Mouse (Mus musculus): ENCODE results near the gene Wfdc9.

Gene Wfdc9

DNA sequence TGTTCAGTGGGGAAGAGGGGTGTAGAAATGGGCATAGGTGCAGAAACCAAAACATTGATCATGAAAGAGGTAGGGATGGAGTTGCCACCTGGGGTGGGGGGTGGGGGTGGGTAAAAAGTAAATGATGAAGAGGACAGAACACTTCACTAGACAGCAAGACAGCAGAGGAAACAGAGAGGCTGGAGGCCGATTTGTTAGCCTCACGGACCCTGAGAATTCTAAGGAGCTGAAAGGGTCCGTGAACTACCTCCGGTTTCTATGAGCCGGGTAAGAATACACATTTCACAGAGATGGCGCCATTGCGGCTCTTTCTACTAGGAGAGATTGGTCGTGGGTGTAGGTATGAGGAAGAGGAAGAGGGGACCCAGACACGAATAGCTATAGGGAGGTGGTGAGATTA is at the start of gene Wfdc9:
Gene Wfdc9 (minus strand): TSS at position 101 of the 400 bp plus-strand sequence.
- DNase-seq (ENCODE audit: low spot score in 2 of 2), result no peak

DNA sequence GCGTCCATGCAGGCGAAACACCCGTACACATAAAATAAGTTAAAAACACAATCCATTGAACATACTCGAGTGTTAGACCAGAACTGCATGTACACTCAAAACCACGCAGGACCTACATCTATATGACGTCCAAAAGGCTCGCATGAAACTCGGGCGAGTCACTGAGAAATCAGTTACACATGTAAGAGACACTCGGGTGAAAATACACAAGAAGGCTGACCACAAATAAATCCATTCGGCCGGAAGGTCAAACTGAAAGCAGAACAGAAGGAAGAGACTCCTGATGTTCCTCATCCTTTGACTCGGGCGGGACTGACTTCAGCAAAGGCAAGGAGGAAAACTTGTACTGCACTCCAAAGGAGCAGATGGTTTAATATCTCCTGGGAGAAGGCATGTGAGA is 49.6 kb upstream of the Wfdc9 start:
- DNase-seq (ENCODE audit: low spot score in 2 of 2), result no peak

DNA sequence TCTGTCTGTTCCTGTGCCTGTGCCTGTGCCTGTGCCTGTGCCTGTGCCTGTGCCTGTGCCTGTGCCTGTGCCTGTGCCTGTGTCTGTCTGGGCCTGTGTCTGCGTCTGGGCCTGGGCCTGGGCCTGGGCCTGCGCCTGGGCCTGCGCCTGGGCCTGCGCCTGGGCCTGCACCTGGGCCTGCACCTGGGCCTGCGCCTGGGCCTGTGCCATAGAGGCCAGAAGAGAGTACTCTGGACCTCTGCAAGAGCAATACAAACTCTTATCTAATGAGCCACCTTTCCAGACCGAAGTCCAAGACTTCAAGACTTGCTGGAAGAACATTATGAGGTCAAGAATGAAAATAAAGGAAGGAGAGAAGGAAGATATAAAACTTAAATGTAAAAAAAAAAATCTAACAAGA is 48.9 kb upstream of the Wfdc9 start:
- no peak for DNase-seq (ENCODE audit: low spot score in 2 of 2)

DNA sequence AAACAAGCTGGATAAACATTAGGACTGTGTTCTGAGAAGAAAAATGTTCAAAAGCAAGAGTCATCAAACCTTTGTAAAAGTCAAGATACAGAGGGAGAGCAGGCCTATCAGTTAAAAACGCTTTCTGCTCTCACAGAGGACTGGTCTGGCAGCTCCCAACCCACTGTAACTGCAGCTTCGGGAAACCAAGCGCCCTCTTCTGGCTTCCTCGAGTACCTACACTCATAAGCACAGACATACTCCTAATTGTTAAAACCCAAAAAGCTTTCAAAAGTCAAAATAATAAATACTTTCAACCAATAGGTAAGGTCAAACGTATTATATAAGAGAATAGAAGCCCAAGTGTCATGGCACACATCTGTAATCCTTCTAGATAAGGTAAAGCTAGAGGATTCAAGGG is 47.9 kb upstream of the Wfdc9 start:
- no peak for DNase-seq (ENCODE audit: low spot score in 2 of 2)

DNA sequence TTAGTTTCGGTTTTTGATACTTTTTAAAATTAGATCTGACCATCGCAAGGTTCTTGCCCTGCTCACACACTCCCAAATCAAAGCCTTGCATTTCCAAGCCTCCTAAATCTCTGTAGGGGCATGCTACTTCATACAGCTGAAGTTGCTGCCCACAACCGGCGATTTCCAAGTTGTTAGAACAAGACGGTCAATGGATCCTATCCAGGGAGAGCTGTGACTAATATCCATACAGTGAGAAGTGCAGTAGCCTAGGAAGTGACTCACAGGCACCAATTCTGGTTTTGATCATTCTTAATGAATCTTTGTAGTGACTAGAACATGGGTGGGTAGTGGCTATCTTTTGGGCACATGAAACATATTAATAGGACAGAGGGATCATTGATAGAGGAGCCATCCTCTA is 45.4 kb upstream of the Wfdc9 start:
- DNase-seq (ENCODE audit: low spot score in 2 of 2), result no peak

DNA sequence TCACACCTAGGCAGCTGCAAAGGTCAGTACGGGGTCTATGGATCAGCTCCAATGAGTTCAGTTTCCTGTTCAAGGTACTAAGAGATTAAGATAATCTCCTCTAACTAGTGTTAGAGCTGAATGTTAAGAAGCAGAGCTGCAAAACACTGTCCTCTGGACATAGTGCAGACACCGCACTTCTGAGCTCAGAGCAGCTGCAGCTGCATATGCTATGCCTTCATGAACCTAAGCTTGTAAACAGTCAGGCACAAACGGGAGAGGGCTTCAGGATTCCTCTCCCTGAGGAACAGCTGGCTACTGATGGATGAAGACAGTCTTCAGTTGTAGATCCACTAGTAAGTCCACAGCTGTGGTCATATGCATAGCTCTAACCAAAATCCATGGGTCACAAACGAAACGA is 44.6 kb upstream of the Wfdc9 start:
- no peak for DNase-seq (ENCODE audit: low spot score in 2 of 2)

DNA sequence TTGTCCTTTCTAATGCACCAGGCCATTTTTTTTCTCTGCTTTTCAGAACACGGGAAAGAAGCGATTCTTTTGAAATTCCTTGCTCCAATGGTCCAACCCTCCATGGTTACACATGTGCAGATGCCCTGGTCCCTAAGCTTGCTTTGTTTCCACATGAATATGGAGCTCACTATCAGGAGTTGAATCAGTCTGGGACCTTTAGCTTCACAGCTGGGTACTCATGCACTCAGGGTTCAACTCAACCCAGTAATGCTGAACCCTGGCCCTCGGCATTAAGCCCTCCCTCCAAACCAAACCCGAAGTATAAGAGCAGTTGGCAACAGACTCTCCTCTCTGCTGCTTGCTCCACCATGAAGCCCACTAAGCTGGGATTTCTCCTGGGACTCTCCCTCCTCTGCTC is 41.8 kb upstream of the Wfdc9 start, which contains the start of gene Spint4:
Gene Spint4 (plus strand): TSS at position 301 of the 400 bp plus-strand sequence.
- no peak for DNase-seq (ENCODE audit: low spot score in 2 of 2)

DNA sequence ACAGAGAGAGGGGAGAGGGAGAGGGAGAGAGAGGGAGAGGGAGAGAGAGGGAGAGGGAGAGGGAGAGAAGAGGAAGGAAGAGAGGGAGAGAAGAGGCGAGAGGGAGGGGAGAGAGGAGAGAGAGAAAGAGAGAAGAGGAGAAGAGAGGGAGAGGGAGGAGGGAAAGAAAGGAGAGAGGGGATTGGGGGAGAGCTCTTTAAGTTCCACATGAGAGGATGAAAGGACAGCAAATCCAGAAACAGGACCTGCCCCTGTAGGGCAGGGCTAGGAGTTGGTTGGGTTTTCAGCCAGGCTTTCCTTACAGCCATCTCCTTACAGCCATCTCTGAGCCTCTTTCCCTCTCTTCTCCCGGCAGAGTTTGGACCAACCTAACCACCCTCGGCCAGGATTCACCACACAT is 28.4 kb upstream of the Wfdc9 start, which contains the start of gene Wfdc13:
Gene Wfdc13 (plus strand): TSS at position 301 of the 400 bp plus-strand sequence.
- DNase-seq (ENCODE audit: low spot score in 2 of 2), result no peak

DNA sequence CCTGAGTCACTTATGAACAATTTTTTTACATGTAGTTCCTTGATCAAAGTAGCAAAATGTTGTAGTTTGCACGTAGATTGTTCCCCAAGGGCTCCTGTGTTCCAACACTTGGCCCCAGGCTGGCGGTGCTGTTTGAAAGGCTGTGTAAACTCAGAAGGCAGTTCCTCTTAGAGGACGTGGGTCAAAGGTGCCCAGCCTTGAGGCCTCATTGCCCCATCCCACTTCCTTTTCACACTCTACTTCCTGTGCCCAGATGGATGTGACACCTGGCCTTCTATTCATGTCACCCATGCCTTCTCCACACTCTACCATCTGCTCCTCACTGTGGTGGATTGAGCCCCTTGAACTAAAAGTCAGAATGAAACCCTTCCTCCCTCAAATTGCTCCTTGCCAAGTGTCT is 23.5 kb upstream of the Wfdc9 start:
- DNase-seq (ENCODE audit: low spot score in 2 of 2), result peak; percentile 15 to 66

DNA sequence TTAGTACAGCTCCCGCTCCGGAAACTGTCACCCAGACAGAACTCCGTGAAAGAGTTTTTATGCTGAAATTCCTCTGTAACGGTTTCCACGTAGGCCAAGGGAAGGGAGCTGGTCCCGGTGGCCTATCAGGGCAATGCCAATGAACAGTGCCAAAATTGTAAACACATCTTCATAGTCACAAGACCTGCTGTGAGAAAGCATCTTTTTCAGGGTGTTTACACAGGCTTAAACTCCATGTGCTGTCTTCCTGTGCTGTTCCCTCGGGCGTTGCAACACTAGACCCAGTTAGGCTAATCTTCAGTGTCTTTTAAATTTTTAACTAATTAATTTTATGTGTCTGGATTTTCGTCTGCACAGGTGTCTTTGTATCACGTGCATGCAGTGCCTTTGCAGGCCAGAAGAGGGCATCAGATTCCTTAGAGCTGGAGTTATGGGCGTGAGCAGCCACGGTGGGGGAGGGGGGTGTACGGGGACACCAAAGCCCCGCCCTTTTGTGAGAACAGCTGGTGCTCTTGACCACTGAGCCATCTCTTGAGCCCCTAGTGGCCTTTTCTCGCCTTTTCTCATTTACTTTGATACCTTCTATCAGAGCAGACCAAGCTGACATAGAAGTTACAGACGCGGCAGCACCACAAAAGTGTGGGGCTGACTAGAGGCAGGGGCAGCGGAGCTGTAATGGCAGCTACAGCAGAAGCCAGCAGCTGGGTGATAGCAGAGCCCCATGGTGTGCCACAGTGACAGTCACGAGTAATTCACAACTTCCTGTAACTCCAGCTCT is 22.7 kb upstream of the Wfdc9 start:
- DNase-seq (ENCODE audit: low spot score in 2 of 2), result peak; percentile 72 to 85

DNA sequence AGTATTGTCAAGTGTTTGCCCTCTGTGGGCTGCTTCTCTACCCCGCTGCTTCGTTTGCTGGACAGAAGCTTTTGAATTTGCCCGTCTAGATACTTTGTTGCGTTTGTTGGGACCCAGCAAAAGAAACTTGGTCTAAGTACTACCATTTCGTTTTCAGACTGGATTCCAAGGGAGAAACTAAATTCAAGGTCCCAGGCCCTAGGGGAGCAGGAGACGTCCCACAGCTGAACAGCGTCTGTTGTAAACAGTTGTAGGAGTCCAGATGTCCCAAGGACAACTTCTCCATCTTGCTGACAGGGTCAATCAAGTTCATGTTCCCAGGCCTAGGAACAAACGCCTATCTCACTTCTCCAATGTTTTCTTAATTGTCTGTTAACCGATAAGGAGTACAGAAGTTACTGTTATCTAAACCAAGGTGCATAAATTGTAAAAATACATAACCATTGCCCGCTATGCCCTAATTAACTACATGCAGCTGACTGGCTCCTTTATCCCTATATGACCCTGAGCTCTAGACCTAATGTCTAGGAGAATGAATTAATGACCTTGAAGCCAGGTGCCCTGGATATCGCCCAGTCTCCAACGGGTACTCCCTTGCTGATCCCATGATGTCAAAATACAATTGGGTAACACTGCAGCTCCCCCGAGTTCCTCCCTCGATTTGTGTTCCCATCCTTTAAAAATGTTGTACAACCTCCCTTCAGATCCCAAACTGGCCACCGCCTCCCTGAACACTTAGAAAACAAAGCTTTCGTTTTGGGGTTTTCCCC is 20.7 kb upstream of the Wfdc9 start:
- DNase-seq (ENCODE audit: low spot score in 2 of 2), result no peak

DNA sequence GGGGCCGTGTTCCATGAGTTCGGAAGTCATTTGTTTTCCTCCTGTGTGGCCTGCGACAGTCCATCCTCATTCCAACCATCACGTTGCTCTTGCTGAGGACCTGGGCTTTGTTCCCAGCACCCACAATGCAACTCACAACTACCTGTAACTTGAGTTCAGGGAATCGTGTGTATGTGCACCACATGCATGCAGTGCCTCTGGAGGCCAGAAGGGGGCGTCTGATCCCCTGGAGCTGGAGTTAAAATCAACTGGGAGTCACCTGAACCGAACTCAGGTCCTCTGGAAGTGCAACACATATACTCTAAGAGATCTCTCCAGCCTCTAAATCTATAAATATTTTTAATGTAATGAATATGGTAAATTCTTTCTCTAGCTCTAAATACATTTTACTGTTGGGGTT is 19.7 kb upstream of the Wfdc9 start:
- no peak for DNase-seq (ENCODE audit: low spot score in 2 of 2)

DNA sequence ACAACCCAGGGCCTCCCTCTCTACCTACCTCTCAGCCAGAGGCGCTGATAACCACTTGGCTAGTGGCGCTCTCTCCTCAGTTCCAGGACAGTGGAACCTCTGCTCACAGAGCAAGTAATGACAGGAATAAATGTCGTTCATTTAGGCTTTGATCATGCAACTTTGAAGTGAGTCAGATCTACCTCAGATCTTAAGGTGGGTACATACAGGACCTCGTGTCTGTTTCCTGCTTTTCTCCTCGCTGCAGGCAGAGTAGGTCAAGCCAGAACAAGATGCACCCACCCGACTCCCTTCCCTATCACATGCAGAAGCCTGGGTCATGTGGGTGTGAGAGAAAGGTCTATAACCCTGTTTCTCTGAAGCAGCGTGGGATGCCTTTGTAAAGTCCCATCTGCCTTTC is 17.6 kb upstream of the Wfdc9 start, which contains the start of gene Wfdc11:
Gene Wfdc11 (minus strand): TSS at position 101 of the 400 bp plus-strand sequence.
- DNase-seq (ENCODE audit: low spot score in 2 of 2), result no peak

DNA sequence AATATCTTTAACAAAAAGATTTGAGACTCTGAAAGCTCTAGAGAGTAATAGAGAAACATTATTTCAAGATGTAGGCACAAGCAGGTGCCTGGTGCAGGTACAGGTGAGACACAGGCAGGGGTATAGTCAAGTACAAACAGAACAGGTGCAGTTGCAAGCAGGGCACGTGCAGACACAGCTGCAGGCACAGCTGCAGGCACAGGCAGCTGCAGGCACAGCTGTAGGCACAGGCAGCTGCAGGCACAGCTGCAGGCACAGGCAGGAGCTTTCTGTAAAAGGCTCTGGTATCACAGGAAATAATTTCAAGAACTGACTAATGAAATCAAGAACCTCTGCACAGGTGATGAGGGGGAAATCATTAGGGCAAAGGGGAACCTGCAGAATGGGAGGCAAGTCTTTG is 14.6 kb upstream of the Wfdc9 start:
- DNase-seq (ENCODE audit: low spot score in 2 of 2), result no peak

DNA sequence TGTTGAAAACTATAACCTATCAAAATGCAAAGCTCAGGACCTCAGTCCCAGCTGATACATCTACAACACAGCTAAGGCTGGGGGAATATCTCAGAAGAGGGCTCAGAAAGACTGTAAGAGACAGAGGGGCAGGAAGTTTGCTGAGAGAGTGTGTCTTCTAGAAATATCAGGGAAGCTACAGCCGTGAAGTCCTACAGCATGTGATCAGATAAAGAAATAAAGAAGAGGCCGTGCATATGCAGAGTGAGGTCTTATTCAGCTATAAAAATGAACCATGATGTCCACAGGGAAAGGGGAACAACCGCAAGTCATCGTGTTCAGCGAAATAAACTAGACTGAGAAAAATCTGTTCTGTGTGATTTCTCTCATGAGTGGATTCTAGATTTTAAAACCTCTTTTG is 13.9 kb upstream of the Wfdc9 start:
- DNase-seq (ENCODE audit: low spot score in 2 of 2), result no peak

DNA sequence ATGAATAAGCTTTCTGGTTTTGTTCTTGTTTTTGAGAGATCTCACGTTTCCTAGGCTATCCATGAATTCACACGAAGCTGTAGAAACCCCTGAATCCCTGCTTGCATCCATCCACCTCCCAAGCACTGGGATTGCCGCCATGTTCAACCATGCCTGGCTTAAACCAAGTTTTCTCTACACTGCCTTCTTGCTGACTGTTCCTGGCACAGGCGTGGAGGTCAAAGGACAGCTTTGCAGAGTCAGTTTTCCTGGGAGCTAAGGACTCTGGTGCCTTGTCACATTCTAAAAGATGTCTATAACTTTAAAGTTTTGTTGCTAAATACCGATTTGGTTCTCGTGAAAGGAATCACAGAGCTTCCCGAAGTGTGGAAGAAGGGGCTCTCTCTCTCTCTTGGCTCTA is 8.5 kb upstream of the Wfdc9 start:
- no peak for DNase-seq (ENCODE audit: low spot score in 2 of 2)

DNA sequence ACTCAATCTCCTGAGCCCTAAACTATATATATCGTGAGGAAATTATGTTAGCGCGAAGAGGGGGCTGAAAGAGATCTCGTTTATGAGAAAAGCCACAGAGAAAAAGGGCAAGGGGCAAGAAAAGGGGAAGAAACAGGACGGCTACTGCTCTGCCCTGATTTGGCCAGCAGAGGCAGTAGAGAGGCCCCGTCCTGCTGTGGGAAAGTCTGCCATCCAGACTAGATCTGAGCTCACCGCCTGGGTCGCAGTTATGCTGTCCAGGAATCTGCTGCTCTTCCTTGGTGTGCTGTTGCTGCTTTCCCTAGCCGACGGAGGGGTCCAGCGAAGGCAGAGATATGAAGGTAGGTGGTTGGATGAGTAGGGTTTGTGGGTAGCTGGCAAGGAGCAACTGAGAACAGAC is 525 bp downstream of the Wfdc9 start, which contains the start of gene Wfdc10:
Gene Wfdc10 (plus strand): TSS at position 189 of the 400 bp plus-strand sequence.
- DNase-seq (ENCODE audit: low spot score in 2 of 2), result peak; percentile 49 to 82

DNA sequence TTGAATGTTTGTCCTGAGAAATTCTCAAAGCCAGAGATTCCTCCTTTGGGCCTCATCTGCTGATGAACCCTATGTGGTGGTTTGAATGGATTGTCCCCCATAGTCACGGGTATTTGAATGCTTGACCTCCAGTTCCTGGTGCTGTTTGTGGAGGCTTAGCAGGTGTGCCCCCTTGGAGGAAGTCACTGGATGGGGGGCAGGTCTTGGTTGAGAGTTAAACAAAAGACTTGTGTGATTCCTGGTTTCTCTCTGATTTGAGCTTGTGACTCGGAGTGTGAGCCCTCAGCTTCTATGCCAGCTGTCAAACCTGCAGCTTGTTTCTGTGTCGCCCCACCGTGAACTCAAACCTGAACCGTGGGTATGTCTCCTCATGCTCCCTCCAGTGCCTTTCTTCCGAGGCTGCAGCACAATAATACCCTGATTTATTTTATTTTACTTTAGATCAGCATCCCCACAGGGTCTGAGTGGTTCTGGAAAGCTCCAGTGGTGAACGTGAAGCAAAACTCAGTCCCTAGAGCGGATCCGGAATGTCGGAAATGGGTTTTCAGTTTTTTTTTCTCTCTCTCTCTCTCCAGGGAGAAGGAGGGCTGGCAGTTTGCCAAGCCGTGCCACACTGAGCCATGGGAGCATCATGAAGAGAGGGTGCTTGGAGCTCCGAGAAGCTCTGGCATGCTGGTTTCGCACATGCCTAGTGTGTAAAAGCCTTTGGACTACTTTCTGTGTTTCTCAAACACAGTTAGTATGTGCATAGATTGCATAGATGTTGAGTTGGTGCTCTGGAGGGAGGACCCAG is 14.3 kb downstream of the Wfdc9 start:
- DNase-seq (ENCODE audit: low spot score in 2 of 2), result no peak

DNA sequence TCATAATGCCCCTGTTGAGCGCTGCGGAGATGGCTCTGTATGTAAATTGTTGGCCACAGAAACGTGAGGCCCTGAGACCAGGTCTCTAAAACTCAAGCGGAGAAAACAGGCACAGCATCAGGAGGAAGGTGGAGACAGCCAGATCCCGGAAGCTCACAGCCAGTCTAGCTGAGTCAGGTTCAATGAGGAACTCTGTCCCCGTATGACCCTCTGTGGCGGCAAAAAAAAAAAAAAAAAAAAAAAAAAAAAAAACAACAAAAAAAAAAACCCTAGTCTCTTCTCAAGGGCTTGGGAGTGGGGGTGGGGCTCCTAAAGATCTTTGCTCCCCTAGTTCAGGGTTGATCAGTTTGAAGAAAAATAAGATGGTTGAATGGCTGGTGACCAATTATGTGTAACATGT is 15.3 kb downstream of the Wfdc9 start:
- no peak for DNase-seq (ENCODE audit: low spot score in 2 of 2)

DNA sequence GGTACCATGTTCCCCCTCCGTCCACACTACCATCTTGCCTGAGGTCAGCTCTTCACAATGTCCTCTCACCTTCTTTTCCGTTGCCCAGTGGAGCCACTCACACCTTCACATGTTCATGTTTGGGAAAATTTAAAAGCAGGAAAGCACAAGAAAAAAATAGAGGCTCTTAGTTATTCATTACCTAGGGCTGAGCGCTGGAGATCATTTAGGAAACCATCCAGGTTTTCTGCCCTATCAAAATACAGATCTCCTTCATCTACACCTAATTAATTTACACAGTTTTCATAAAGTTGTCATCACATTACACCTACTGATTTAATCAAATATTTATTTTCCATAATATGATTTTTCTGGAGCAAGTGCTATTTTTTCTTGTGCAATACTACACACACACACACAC is 17.7 kb downstream of the Wfdc9 start, which contains the start of gene Wfdc16:
Gene Wfdc16 (minus strand): TSS at position 101 of the 400 bp plus-strand sequence.
- no peak for DNase-seq (ENCODE audit: low spot score in 2 of 2)

DNA sequence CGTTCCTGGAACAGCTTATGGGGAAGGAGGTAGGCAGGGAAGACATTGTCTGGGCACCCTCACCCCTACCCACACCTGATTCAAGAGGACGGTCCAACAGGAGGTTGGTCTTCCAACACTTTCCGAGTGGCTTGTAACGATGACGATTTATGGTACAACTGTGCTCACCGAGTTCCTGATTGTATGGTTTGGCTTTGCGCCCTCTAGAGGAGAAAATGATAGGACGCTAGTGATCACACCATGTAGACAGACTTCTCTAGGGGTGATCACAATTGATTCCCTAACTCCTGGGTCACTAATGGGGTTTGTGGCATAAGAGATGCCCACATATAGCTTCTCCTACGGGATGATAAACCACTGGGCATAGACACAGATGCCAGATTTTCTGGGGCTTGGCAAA is 21.1 kb downstream of the Wfdc9 start:
- no peak for DNase-seq (ENCODE audit: low spot score in 2 of 2)

DNA sequence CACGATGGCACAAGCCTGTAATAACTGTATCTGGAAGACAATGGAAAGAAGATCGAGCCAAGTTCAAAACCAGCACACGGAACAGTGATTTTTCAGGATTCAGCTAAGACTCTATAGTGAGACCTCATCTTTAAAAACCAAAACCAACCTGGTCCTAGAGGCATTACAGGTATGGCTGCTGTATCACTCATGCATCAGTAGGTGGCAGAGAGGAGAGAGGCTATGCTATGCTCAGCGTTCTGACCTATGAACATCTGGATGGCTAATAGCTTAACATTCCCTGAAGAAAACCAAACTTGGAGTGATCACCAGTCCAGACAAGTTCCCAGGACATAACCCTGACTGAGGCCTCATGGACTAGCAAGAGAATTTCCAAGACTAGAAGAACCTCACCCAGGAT is 34.6 kb downstream of the Wfdc9 start:
- DNase-seq (ENCODE audit: low spot score in 2 of 2), result no peak

Data from spleen, postnatal 4 days (tissue).